Mouse (Mus musculus): ENCODE results near the gene Dyrk2. TPM values are rescaled to one million over a fixed set of nuclear protein-coding genes. Genes with fewer than 3 reads are reported as not detected.

Gene Dyrk2
- polyA plus RNA-seq, 1 experiment: 7.6 TPM

DNA sequence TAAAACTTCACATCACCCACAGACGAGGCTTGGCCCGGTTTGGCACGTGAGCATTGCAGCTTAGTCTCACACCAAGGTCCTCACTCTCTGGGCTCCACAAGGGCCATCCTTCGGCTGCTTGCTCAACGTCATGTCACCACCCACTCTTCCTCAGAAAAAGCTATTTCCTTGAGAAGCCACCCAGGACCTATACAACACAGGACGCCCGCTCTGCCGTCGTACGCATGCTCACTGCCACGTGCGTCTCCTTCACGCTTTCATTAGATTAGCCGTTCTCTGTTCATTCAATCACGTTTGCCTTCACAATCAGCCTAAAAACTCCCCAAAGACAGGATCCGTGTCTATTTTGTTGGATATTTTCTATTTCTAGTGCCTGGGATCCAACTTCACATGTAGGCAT is 17.5 kb downstream of the Dyrk2 start:
- H3K27me3 ChIP-seq (replicated peaks): no peaks in the 10 kb centered on the region
- TF ChIP-seq FLI1 (IDR thresholded peaks at IDR 0.05; ENCODE audit: low read length) (no peak), GATA1 (IDR thresholded peaks at IDR 0.05; ENCODE audit: borderline replicate concordance, low read length) (no peak)
- no peak overlapping the region for H3K4me3 ChIP-seq (replicated peaks)
- 0 out of 2 replicates have a peak, but pooled peaks cover 3% of the 10 kb centered on the region for H3K4me1 ChIP-seq
- peaks cover 34% of the 10 kb centered on the region for H3K36me3 ChIP-seq (replicated peaks; ENCODE audit: low read length)
- peaks cover 9% of the 10 kb centered on the region for H3K9me3 ChIP-seq

DNA sequence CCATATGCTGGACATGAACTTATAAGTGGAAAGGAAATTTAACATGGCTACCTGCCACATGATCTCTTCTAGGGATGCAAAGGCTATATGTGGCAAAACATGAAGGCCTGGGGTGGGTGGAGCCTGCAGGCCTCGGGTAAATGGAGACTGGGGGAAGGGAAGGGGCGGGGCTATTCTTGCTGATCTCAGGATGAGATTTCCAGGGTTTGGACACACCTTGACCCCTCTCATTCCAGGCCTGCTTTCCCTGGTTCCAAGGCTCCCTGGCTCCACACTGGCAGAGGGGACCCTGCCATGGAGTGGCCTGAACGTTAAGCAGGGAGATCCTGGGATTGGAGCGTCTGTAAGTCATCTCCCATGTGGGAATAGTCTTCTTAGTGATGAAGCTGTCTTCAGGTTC is 21.5 kb downstream of the Dyrk2 start:
- no peak overlapping the region for H3K4me3 ChIP-seq (replicated peaks)
- no peaks in the 10 kb centered on the region for H3K27me3 ChIP-seq (replicated peaks)
- no peak for TF ChIP-seq FLI1 (IDR thresholded peaks at IDR 0.05; ENCODE audit: low read length)
- no peak for TF ChIP-seq GATA1 (IDR thresholded peaks at IDR 0.05; ENCODE audit: borderline replicate concordance, low read length)
- H3K36me3 ChIP-seq (replicated peaks; ENCODE audit: low read length): peaks cover 2% of the 10 kb centered on the region
- peaks cover 9% of the 10 kb centered on the region for H3K9me3 ChIP-seq
- 0 out of 2 replicates have a peak, but pooled peaks cover 3% of the 10 kb centered on the region for H3K4me1 ChIP-seq

DNA sequence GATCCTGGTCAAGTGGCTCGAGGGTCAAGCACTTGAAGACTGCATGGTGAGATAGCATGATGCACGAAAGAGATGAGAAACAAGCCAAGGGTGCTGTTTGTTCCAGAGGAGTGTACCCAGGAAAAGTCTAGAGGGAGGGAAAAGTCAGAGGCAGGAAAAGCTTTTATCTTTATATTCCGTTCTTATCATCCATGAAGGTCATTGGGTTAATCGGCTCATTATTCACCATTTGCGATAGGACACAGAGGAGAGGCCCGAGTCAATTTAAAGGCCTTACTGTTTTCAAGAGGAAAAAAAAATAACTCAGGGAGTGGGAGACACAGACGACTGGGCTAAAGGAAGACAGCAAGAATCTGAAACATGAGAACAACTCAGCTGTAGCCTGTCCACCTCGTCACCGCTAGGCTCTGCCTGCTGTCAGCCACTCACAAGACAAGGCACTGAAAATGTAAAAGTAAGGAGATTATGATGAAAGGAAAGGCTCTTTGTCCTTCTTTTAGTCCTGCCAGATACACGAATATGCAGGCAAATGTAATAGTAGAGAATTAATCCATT is 22.9 kb downstream of the Dyrk2 start:
- no peaks in the 10 kb centered on the region for H3K4me1 ChIP-seq

DNA sequence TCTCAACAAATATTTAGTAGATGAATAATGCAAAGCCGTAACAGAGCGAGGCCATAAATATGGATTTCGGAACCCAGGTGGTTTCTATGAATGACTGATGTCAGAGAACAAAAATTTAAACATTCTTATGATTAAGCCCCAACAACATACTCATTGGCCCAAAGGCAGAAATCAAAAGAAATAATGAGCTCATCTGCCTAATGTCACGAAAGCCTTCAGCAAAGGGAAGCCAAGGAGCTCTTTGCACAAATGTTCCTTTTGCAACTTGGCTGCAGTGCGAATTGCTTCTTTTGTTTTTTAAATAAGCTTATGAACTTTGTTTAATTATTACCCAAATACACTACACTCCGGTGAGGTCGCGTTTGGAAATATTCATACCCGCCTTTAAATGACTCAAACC is 29.4 kb downstream of the Dyrk2 start:
- H3K27me3 ChIP-seq (replicated peaks): peaks cover 2% of the 10 kb centered on the region
- TF ChIP-seq FLI1 (IDR thresholded peaks at IDR 0.05; ENCODE audit: low read length) (no peak), GATA1 (IDR thresholded peaks at IDR 0.05; ENCODE audit: borderline replicate concordance, low read length) (no peak)
- no peaks in the 10 kb centered on the region for H3K9me3 ChIP-seq
- H3K36me3 ChIP-seq (replicated peaks; ENCODE audit: low read length): no peaks in the 10 kb centered on the region
- no peaks in the 10 kb centered on the region for H3K4me1 ChIP-seq
- no peak overlapping the region for H3K4me3 ChIP-seq (replicated peaks)

More for the DNA sequence above, 22.9 kb downstream of the Dyrk2 start:
- no peak overlapping the region for H3K4me3 ChIP-seq (replicated peaks)
- H3K27me3 ChIP-seq (replicated peaks): no peaks in the 10 kb centered on the region
- H3K36me3 ChIP-seq (replicated peaks; ENCODE audit: low read length): peaks cover 2% of the 10 kb centered on the region
- H3K9me3 ChIP-seq: peaks cover 9% of the 10 kb centered on the region
- no peak for TF ChIP-seq GATA1 (IDR thresholded peaks at IDR 0.05; ENCODE audit: borderline replicate concordance, low read length)

DNA sequence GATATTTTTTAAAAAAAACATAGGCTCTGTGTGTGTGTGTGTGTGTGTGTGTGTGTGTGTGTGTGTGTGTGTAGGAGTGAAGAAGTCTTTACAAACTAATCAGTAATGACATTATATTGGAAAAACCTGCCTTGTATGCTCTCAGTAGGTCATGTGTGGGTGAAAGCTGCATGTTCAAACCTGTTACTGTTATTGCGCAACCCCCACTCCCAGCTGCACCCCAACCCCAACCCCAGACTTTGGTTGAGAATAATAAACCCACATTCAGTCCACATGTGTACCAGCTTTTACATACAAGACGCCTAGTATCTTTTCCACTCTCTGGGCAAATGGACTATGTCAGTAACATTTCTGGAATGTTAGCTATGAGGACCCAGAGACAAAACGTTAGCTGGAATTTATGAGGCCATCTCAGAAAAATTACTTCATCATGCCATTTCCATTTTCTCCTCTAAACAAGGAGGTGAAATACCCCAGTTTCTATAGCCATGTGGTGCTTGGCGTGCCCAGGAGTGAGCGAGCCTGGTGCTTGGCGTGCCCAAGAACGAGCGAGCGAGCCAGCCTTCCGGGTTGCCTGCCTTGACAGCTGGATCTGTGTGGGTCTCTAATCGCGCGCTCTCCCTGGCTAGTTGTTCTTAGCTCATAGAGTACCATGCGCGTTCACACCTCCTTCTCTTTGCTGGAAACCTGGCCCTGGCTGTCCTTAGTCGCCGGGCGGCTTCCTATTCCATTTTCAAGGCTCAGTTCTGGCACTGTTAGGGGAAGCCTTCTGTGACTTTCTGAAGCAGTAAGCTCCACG is 30.5 kb downstream of the Dyrk2 start:
- H3K4me3 ChIP-seq (replicated peaks): no peak overlapping the region
- no peaks in the 10 kb centered on the region for H3K4me1 ChIP-seq
- no peaks in the 10 kb centered on the region for H3K36me3 ChIP-seq (replicated peaks; ENCODE audit: low read length)
- peaks cover 2% of the 10 kb centered on the region for H3K27me3 ChIP-seq (replicated peaks)
- H3K9me3 ChIP-seq: no peaks in the 10 kb centered on the region
- TF ChIP-seq GATA1 (IDR thresholded peaks at IDR 0.05; ENCODE audit: borderline replicate concordance, low read length) (no peak), FLI1 (IDR thresholded peaks at IDR 0.05; ENCODE audit: low read length) (no peak)

DNA sequence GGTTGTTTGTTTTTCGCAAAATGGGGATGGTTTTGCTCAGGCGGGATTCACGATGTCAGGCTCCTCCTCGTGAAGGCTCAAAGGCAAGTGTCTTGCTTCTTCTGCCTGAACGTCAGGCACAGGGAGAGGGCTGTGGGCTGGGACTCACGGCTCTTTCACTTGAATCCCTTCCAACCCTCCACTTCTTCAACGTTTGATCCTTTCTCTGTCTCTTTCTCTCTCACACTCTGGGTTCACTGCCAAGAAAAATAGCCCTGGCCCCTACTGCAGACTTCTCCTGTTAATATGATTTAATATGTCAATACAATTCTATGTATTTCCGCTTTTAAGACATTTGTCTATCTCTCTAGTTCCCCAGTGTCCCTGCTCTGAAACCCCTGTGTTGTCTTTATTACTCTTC is 32.4 kb downstream of the Dyrk2 start:
- no peaks in the 10 kb centered on the region for H3K9me3 ChIP-seq
- no peaks in the 10 kb centered on the region for H3K36me3 ChIP-seq (replicated peaks; ENCODE audit: low read length)
- TF ChIP-seq FLI1 (IDR thresholded peaks at IDR 0.05; ENCODE audit: low read length) (no peak), GATA1 (IDR thresholded peaks at IDR 0.05; ENCODE audit: borderline replicate concordance, low read length) (no peak)
- no peaks in the 10 kb centered on the region for H3K4me1 ChIP-seq
- peaks cover 2% of the 10 kb centered on the region for H3K27me3 ChIP-seq (replicated peaks)
- no peak overlapping the region for H3K4me3 ChIP-seq (replicated peaks)

DNA sequence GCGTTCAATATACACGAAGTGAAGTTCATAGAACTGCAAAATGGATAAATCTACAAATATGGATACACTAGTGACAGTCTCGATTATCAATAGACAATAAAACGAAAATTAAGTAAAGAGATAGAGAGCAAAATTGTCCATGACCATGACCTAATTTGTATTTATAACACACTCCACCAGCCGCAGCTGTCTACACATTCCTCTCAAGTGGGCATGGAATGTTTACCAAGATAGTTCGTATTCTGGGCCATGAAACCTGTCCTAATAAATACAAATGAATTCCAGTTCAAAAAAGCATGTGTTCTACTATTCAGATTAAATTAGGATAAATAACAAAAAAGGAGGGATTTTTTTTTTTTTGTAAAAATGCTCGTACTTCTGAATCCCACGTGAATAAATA is 38.8 kb downstream of the Dyrk2 start:
- H3K4me3 ChIP-seq (replicated peaks): no peak overlapping the region
- TF ChIP-seq FLI1 (IDR thresholded peaks at IDR 0.05; ENCODE audit: low read length): no peak
- no peak for TF ChIP-seq GATA1 (IDR thresholded peaks at IDR 0.05; ENCODE audit: borderline replicate concordance, low read length)
- no peaks in the 10 kb centered on the region for H3K27me3 ChIP-seq (replicated peaks)
- no peaks in the 10 kb centered on the region for H3K4me1 ChIP-seq
- H3K36me3 ChIP-seq (replicated peaks; ENCODE audit: low read length): no peaks in the 10 kb centered on the region
- no peaks in the 10 kb centered on the region for H3K9me3 ChIP-seq

DNA sequence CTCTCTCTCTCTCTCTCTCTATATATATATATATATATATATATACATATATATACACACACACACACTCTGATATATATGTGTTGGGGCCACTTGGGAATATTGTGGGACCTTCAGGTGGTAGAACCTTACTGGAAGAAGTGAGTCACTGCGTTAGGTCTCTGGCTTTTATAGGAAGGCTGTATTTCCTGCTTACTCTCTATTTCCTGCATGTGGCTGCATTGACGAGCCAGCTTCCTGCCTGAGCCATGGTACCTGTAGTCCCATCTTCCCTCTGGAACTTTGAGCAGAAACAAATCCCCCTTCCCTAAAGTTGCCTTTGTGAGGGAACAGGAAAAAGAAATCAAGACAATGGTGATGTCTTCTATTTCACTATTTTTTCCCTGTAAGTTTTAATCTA is 40.4 kb downstream of the Dyrk2 start:
- no peak overlapping the region for H3K4me3 ChIP-seq (replicated peaks)
- H3K36me3 ChIP-seq (replicated peaks; ENCODE audit: low read length): no peaks in the 10 kb centered on the region
- no peaks in the 10 kb centered on the region for H3K4me1 ChIP-seq
- TF ChIP-seq FLI1 (IDR thresholded peaks at IDR 0.05; ENCODE audit: low read length) (no peak), GATA1 (IDR thresholded peaks at IDR 0.05; ENCODE audit: borderline replicate concordance, low read length) (no peak)
- H3K27me3 ChIP-seq (replicated peaks): no peaks in the 10 kb centered on the region
- no peaks in the 10 kb centered on the region for H3K9me3 ChIP-seq

DNA sequence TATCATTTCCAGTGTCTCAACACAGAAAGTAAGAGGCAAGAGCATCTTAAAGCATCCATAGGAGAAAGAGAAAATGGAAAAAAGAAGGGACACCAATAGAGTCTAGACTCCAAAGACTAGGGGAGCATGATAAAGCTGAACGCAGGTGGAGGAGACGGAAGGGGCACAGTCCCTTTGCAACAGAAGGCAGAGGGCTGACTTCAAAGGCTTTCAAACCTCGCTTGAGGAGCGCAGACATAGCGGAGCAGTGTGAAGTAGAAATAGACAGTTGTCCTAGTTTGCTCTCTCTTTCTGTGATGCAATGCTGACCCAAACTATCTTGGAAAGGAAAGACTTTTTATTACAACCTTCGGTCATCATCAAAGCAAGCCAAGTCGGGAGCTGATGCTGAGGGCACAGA is 42.9 kb downstream of the Dyrk2 start:
- Histone ChIP-seq H3K9me3 (no peaks in the 10 kb centered on the region), H3K4me3 (replicated peaks) (no peak overlapping the region), H3K36me3 (replicated peaks; ENCODE audit: low read length) (no peaks in the 10 kb centered on the region), H3K27me3 (replicated peaks) (peaks cover 2% of the 10 kb centered on the region), H3K4me1 (no peaks in the 10 kb centered on the region)
- no peak for TF ChIP-seq GATA1 (IDR thresholded peaks at IDR 0.05; ENCODE audit: borderline replicate concordance, low read length)
- TF ChIP-seq FLI1 (IDR thresholded peaks at IDR 0.05; ENCODE audit: low read length): no peak

DNA sequence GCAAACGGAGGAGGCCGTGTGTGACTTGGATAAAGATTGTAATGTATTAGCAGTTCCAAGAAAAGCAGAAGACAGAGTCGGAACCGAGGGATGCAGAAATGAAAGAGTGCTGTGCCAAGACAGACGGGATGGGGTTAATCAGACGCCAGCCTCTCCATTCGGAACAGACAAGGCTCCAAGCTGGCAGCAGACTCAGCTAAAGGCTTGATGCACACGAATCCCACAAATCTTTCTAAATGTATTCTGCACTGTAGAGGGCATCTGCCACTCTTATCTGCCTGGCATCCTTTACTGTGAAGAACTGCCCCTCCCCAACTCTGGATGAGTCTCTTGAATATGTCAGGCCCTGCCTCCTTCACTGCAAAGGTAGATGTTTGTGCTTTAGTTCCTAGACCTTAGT is 45.2 kb downstream of the Dyrk2 start:
- H3K4me3 ChIP-seq (replicated peaks): no peak overlapping the region
- H3K36me3 ChIP-seq (replicated peaks; ENCODE audit: low read length): no peaks in the 10 kb centered on the region
- TF ChIP-seq FLI1 (IDR thresholded peaks at IDR 0.05; ENCODE audit: low read length) (no peak), GATA1 (IDR thresholded peaks at IDR 0.05; ENCODE audit: borderline replicate concordance, low read length) (no peak)
- H3K4me1 ChIP-seq: 0 out of 2 replicates have a peak, but pooled peaks cover 3% of the 10 kb centered on the region
- no peaks in the 10 kb centered on the region for H3K9me3 ChIP-seq
- peaks cover 2% of the 10 kb centered on the region for H3K27me3 ChIP-seq (replicated peaks)
